Mouse (Mus musculus): Measurements from ENCODE around the gene Clvs2. TPM values are rescaled to one million over a fixed set of nuclear protein-coding genes. Genes with fewer than 3 reads are reported as not detected.

Gene Clvs2
- not detected for total RNA-seq (2023)

GRCm38 (mm10) chr10:33624131-33624879 lies at the start of gene Clvs2:
TSS of gene Clvs2 (minus strand) at chr10:33624769.

Other genes starting within 250 kb of the Clvs2 start
- gene Sult3a2, start 161.9 kb upstream of the Clvs2 start, total RNA-seq (2023), result not detected
- gene Sult3a1, start 233.0 kb upstream of the Clvs2 start, total RNA-seq (2023), result not detected

Data from CD4-positive naive resting alpha-beta T cell, adult 57 days (primary cell).